Mouse (Mus musculus) limb, embryonic 15.5 days (tissue): ENCODE data around the gene Capza1. TPM values are rescaled to one million over a fixed set of nuclear protein-coding genes. Genes with fewer than 3 reads are reported as not detected.
A peak's percentile ranks its signal among the peaks of the same experiment; 100 is the strongest.

Experiments
- ATAC-seq: fragments of 200-750 bp; cut with Nextera tagmentation; 2 replicates; pipeline ENCODE4 v1.8.0; 2017; ENCODE audit warnings: low read depth, moderate TSS enrichment; ENCODE audit not compliant: insufficient number of reproducible peaks, low FRiP score, low TSS enrichment
- H3K27ac ChIP-seq: fragments of 300-500 bp; sonication (generic); 2 replicates; pipeline ENCODE4 v1.5.1; 2015; ENCODE audit warnings: moderate library complexity, mild to moderate bottlenecking, inconsistent platforms
- H3K27me3 ChIP-seq: fragments of 300-500 bp; sonication (generic); 2 replicates; pipeline ENCODE4 v1.6.1; 2015; ENCODE audit warnings: inconsistent platforms
- H3K36me3 ChIP-seq: fragments of 300-500 bp; sonication (generic); 2 replicates; pipeline ENCODE4 v1.6.1; 2015; ENCODE audit warnings: inconsistent platforms
- H3K4me1 ChIP-seq: fragments of 300-500 bp; sonication (generic); 2 replicates; pipeline ENCODE4 v1.6.1; 2015; ENCODE audit warnings: inconsistent platforms
- H3K4me2 ChIP-seq: fragments of 300-500 bp; sonication (generic); 2 replicates; pipeline ENCODE4 v1.6.1; 2015; ENCODE audit warnings: mild to moderate bottlenecking, inconsistent platforms
- H3K4me3 ChIP-seq: fragments of 300-500 bp; sonication (generic); 2 replicates; pipeline ENCODE4 v1.5.1; 2015; ENCODE audit warnings: mild to moderate bottlenecking, inconsistent platforms
- H3K9ac ChIP-seq: fragments of 300-500 bp; sonication (generic); 2 replicates; pipeline ENCODE4 v1.6.1; 2015; ENCODE audit warnings: inconsistent platforms
- H3K9me3 ChIP-seq: fragments of 300-500 bp; sonication (generic); 2 replicates; pipeline ENCODE4 v1.6.1; 2016; ENCODE audit warnings: inconsistent platforms
- WGBS: fragments of 180-500 bp; shearing (Covaris S2); methylation state at CpG from one replicate; pipeline ENCODE4 v1.1.7; 2015; 5-methylcytosine and 5-hydroxymethylcytosine counted together
- polyA plus RNA-seq: library from polyadenylated mRNA; unstranded; fragments of >200 nt; fragmentation: Nextera tagmentation; extraction: Ambion mirVana; gene quantifications from 2 replicates; pipeline ENCODE4 v1.2.1, GENCODE M21; 2015

Gene Capza1
- polyA plus RNA-seq, 1 experiment from 2014 or later, result 194 TPM

DNA sequence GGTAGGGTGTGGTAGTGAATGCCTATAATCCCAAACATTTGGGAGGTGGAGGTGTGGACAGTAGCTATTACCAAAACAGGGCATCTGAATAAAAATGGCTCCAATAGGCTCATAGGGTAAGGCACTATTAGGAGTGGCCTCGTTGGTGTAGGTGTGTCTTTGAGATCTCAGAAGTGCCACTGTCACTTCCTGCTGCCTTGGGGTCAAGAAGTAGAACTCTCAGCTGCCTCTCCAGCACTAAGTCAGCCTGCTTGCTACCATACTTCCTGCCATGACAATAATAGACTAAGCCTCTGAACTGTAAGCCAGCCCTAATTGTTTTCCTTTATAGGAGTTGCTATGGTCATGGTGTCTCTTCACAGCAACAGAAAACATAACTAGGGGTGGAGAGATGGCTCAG lies 8.2 kb downstream of the Capza1 start:
- Histone ChIP-seq H3K27ac (no peak overlapping the region), H3K27me3 (no peaks in the 10 kb centered on the region), H3K9ac (no peak overlapping the region), H3K9me3 (no peaks in the 10 kb centered on the region), H3K36me3 (0 out of 2 replicates have a peak, but pooled peaks cover 5% of the 10 kb centered on the region), H3K4me3 (no peak overlapping the region), H3K4me1 (no peaks in the 10 kb centered on the region), H3K4me2 (no peak overlapping the region)
- ATAC-seq, result no peak
- WGBS, result 71% methylated on average over 1 of the region's 1 CpGs

DNA sequence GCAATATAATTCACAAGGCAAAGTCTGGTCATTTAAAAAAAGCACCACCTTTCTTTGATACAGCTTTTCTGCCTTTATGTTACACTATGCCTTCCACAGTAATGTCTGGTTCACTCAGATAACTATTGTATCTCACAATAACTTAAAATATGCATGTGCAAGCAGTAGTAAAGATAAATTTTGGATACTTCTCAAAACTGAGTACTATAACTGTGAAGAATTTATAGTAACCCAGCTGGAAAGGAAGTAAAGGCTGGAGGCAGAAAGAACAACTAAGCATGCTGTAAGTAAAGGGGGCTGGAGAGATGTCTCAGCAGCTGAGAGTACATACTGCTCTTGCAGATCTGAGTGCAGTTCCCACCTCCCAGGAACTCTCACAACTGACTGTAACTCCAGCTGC lies 9.4 kb downstream of the Capza1 start:
- H3K9ac ChIP-seq, result 0 out of 2 replicates have a peak overlapping the region, but pooled peaks have one; percentile 2
- no peak for ATAC-seq
- no peak overlapping the region for H3K4me3 ChIP-seq
- H3K9me3 ChIP-seq, result no peaks in the 10 kb centered on the region
- no peak overlapping the region for H3K27ac ChIP-seq
- no peaks in the 10 kb centered on the region for H3K4me1 ChIP-seq
- H3K36me3 ChIP-seq, result 0 out of 2 replicates have a peak, but pooled peaks cover 8% of the 10 kb centered on the region
- H3K27me3 ChIP-seq, result no peaks in the 10 kb centered on the region
- H3K4me2 ChIP-seq, result no peak overlapping the region

- no peak for ATAC-seq
- Histone ChIP-seq H3K27me3 (no peaks in the 10 kb centered on the region), H3K4me1 (no peaks in the 10 kb centered on the region), H3K27ac (no peak overlapping the region), H3K9me3 (no peaks in the 10 kb centered on the region), H3K4me3 (no peak overlapping the region), H3K9ac (no peak overlapping the region), H3K36me3 (0 out of 2 replicates have a peak, but pooled peaks cover 10% of the 10 kb centered on the region), H3K4me2 (no peak overlapping the region)
- 82% methylated on average over 1 of the region's 1 CpGs for WGBS
Measured at GRCm38 (mm10) chr3:104854465-104854864, 9.8 kb downstream of the Capza1 start.

DNA sequence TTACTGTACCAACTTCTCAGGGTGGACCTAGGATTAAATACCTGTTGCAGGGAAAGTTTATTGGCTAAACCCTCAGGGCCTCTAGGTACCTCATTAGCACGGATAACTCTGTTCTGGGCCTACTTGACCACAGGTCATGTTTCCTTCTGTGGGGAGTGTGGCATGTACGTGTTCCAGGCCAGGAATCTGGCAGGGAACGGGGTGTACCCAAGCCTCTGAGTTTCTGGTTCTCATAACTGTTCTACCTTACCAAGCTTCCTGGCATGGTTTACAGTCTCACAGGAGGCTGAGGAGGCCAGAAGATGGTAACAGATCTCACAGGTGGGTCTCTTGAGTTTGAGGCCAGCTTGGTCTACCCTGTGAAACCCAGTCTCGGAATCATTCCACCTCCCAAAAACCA lies 17.7 kb downstream of the Capza1 start:
- H3K4me3 ChIP-seq, result no peak overlapping the region
- H3K36me3 ChIP-seq, result peaks cover 41% of the 10 kb centered on the region
- no peaks in the 10 kb centered on the region for H3K27me3 ChIP-seq
- WGBS, result 62% methylated on average over 4 of the region's 4 CpGs
- H3K4me1 ChIP-seq, result no peaks in the 10 kb centered on the region
- no peak for ATAC-seq
- H3K9ac ChIP-seq, result no peak overlapping the region
- H3K4me2 ChIP-seq, result no peak overlapping the region
- no peaks in the 10 kb centered on the region for H3K9me3 ChIP-seq
- H3K27ac ChIP-seq, result no peak overlapping the region

GRCm38 (mm10) chr3:104841049-104841448 lies 23.3 kb downstream of the Capza1 start:
- Histone ChIP-seq H3K4me3 (no peak overlapping the region), H3K36me3 (peaks cover 69% of the 10 kb centered on the region), H3K4me2 (no peak overlapping the region), H3K27me3 (no peaks in the 10 kb centered on the region), H3K4me1 (no peaks in the 10 kb centered on the region), H3K9me3 (no peaks in the 10 kb centered on the region), H3K27ac (no peak overlapping the region), H3K9ac (no peak overlapping the region)
- 92% methylated on average over 5 of the region's 5 CpGs for WGBS
- no peak for ATAC-seq

- H3K4me3 ChIP-seq, result no peak overlapping the region
- 88% methylated on average over 3 of the region's 3 CpGs for WGBS
- H3K9me3 ChIP-seq, result no peaks in the 10 kb centered on the region
- no peak for ATAC-seq
- no peak overlapping the region for H3K9ac ChIP-seq
- H3K4me1 ChIP-seq, result no peaks in the 10 kb centered on the region
- no peak overlapping the region for H3K4me2 ChIP-seq
- H3K36me3 ChIP-seq, result peaks cover 58% of the 10 kb centered on the region
- no peaks in the 10 kb centered on the region for H3K27me3 ChIP-seq
- H3K27ac ChIP-seq, result no peak overlapping the region
Measured at GRCm38 (mm10) chr3:104835797-104836196, 28.5 kb downstream of the Capza1 start.

GRCm38 (mm10) chr3:104822413-104822812 lies 41.9 kb downstream of the Capza1 start:
- H3K9me3 ChIP-seq, result no peaks in the 10 kb centered on the region
- no peak for ATAC-seq
- no peak overlapping the region for H3K9ac ChIP-seq
- H3K36me3 ChIP-seq, result peaks cover 24% of the 10 kb centered on the region
- H3K27me3 ChIP-seq, result no peaks in the 10 kb centered on the region
- H3K4me1 ChIP-seq, result peaks cover 6% of the 10 kb centered on the region
- no peak overlapping the region for H3K4me3 ChIP-seq
- H3K27ac ChIP-seq, result no peak overlapping the region
- no peak overlapping the region for H3K4me2 ChIP-seq
- WGBS, result 79% methylated on average over 3 of the region's 3 CpGs

- no peak overlapping the region for H3K4me3 ChIP-seq
- H3K36me3 ChIP-seq, result peaks cover 16% of the 10 kb centered on the region
- peaks cover 19% of the 10 kb centered on the region for H3K4me1 ChIP-seq
- no peaks in the 10 kb centered on the region for H3K27me3 ChIP-seq
- no peak overlapping the region for H3K9ac ChIP-seq
- H3K4me2 ChIP-seq, result no peak overlapping the region
- 47% methylated on average over 1 of the region's 1 CpGs for WGBS
- no peaks in the 10 kb centered on the region for H3K9me3 ChIP-seq
- no peak for ATAC-seq
- H3K27ac ChIP-seq, result no peak overlapping the region
Measured at GRCm38 (mm10) chr3:104820426-104820825, 43.9 kb downstream of the Capza1 start.

DNA sequence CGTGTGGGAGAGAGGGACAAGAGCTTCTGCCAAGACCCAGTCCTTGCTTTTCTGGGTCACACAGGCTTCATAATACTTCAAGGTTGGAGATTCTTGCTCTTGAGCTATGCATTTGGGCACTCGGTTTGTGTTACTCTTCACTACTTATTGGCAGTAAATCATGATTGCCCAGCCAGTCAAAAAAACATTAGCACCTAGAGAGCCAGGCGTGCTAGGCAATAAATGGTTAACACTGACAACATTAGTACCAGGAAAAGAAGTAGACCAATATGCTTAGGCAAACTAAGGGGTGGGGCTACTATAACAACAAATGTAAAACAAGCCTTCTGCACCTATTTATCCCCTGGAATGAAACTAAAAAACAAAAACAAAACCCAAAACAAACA lies 45.6 kb downstream of the Capza1 start:
- Histone ChIP-seq H3K4me2 (peak overlapping the region; percentile 70), H3K27ac (peak overlapping the region; percentile 97), H3K4me3 (peak overlapping the region; percentile 75), H3K4me1 (peaks cover 19% of the 10 kb centered on the region), H3K27me3 (no peaks in the 10 kb centered on the region), H3K9ac (0 out of 2 replicates have a peak overlapping the region, but pooled peaks have one; percentile 93), H3K9me3 (no peaks in the 10 kb centered on the region), H3K36me3 (peaks cover 11% of the 10 kb centered on the region; the same call in 1 of the 2 replicates)
- no peak for ATAC-seq
- 1% methylated on average over 3 of the region's 3 CpGs for WGBS

GRCm38 (mm10) chr3:104817991-104818748 lies 46.1 kb downstream of the Capza1 start, which contains the start of gene Mov10:
Mov10 (minus strand) TSS chr3:104818563.
- no peaks in the 10 kb centered on the region for H3K27me3 ChIP-seq
- peak within 1 kb of the TSS; percentile 75 for H3K4me3 ChIP-seq
- peak; percentile 73 for ATAC-seq
- peaks cover 19% of the 10 kb centered on the region for H3K4me1 ChIP-seq
- H3K36me3 ChIP-seq, result peaks cover 11% of the 10 kb centered on the region; the same call in 1 of the 2 replicates
- peak within 1 kb of the TSS; percentile 97 for H3K27ac ChIP-seq
- H3K4me2 ChIP-seq, result peak within 1 kb of the TSS; percentile 70
- H3K9me3 ChIP-seq, result no peaks in the 10 kb centered on the region
- peak within 1 kb of the TSS; percentile 93 for H3K9ac ChIP-seq
- under 1% methylated on average over 36 of the region's 40 CpGs for WGBS

GRCm38 (mm10) chr3:104817481-104817990 lies 46.8 kb downstream of the Capza1 start:
- ATAC-seq, result peak; percentile 74
- H3K36me3 ChIP-seq, result peaks cover 10% of the 10 kb centered on the region; the same call in 1 of the 2 replicates
- no peaks in the 10 kb centered on the region for H3K27me3 ChIP-seq
- peak overlapping the region; percentile 93 for H3K9ac ChIP-seq
- WGBS, result under 1% methylated on average over 46 of the region's 46 CpGs
- peak overlapping the region; percentile 70 for H3K4me2 ChIP-seq
- H3K9me3 ChIP-seq, result no peaks in the 10 kb centered on the region
- peak overlapping the region; percentile 75 for H3K4me3 ChIP-seq
- peak overlapping the region; percentile 97 for H3K27ac ChIP-seq
- H3K4me1 ChIP-seq, result peaks cover 19% of the 10 kb centered on the region

DNA sequence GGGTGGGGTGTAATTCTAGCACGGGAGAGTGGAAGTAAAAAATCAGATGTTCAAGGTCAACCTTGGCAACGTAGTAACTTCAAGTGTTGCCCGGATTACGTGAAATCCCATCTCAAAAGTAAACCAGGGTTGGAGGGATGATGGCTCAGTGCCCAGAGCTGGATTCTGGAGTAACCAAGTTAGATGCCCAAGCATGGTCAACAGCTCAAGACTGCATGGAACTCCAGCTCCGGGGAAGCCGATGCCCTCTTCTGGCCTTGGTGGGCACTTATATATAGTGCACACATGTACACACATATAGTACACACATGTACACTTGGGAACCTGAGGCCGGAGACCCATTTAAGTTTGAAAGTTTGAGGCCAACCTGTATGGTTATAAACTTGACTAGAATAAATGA lies 48.2 kb downstream of the Capza1 start:
- Histone ChIP-seq H3K27ac (no peak overlapping the region), H3K36me3 (0 out of 2 replicates have a peak, but pooled peaks cover 2% of the 10 kb centered on the region), H3K9me3 (no peaks in the 10 kb centered on the region), H3K4me2 (no peak overlapping the region), H3K4me3 (no peak overlapping the region), H3K4me1 (peaks cover 19% of the 10 kb centered on the region), H3K27me3 (no peaks in the 10 kb centered on the region), H3K9ac (no peak overlapping the region)
- no peak for ATAC-seq
- WGBS, result 95% methylated on average over 7 of the region's 7 CpGs
